Comparison of ENCODE assay signal across 12 mouse cellular contexts in genomic region chr2:3749504-3750024, GRCm38 (mm10).
DNase-seq lines count a peak whose midpoint lies in the region; ATAC-seq and TF ChIP-seq lines count a peak whose summit lies in the region.
"Had no signal": no experiment of that assay in that cellular context is flagged by ENCODE, and none has a peak within 500 bp of the region (broad histone marks: within the 10 kb centered on the region; RNA-seq: fewer than 3 reads in every experiment).

No protein-coding gene starts in this region.

- no peak overlapping the region for H3K9ac ChIP-seq in hindbrain, embryonic 12.5 days
- H3K9ac ChIP-seq in hindbrain, embryonic 14.5 days = no peak overlapping the region
- H3K9ac ChIP-seq in intestine, embryonic 16.5 days (ENCODE audit: low read depth, low read length) = 0 out of 2 replicates have a peak overlapping the region, but pooled peaks have one; percentile 27
- peak overlapping the region; percentile 31; the same call in 1 of the 2 replicates for H3K9ac ChIP-seq in stomach, postnatal 0 days (ENCODE audit: low read length)
- no peak overlapping the region for H3K9ac ChIP-seq in forebrain, postnatal 0 days
- H3K9ac ChIP-seq: liver, postnatal 0 days had no signal

- H3K4me3 ChIP-seq in hindbrain, embryonic 12.5 days = no peak overlapping the region
- H3K4me3 ChIP-seq in hindbrain, embryonic 14.5 days (replicated peaks; ENCODE audit: low read length) = no peak overlapping the region
- peak overlapping the region; percentile 28 for H3K4me3 ChIP-seq in intestine, embryonic 16.5 days (ENCODE audit: low read length)
- peak overlapping the region; percentile 22 for H3K4me3 ChIP-seq in stomach, postnatal 0 days (ENCODE audit: low read depth, low read length)
- H3K4me3 ChIP-seq in forebrain, postnatal 0 days (ENCODE audit: low read depth, low read length) = no peak overlapping the region

- no peak for TF ChIP-seq EP300 in stomach, postnatal 0 days (optimal IDR thresholded peaks at IDR 0.05)

- no peak overlapping the region for H3K4me2 ChIP-seq in hindbrain, embryonic 12.5 days (replicated peaks)
- H3K4me2 ChIP-seq in hindbrain, embryonic 14.5 days (replicated peaks) = no peak overlapping the region
- peak overlapping the region; percentile 43 for H3K4me2 ChIP-seq in intestine, embryonic 16.5 days (ENCODE audit: low read depth, low read length)
- peak overlapping the region; percentile 35 for H3K4me2 ChIP-seq in stomach, postnatal 0 days (replicated peaks; ENCODE audit: low read depth)
- H3K4me2 ChIP-seq in forebrain, postnatal 0 days (ENCODE audit: low read depth) = no peak overlapping the region

- no peaks in the 10 kb centered on the region for H3K9me3 ChIP-seq in hindbrain, embryonic 12.5 days (replicated peaks)
- H3K9me3 ChIP-seq in hindbrain, embryonic 14.5 days (ENCODE audit: control insufficient read depth, low read length) = no peaks in the 10 kb centered on the region
- H3K9me3 ChIP-seq in intestine, embryonic 16.5 days (ENCODE audit: control insufficient read depth, low read length) = no peaks in the 10 kb centered on the region
- no peaks in the 10 kb centered on the region for H3K9me3 ChIP-seq in stomach, postnatal 0 days (ENCODE audit: control insufficient read depth, low read length)
- no peaks in the 10 kb centered on the region for H3K9me3 ChIP-seq in forebrain, postnatal 0 days (ENCODE audit: low read length)
- H3K9me3 ChIP-seq: G1E had no signal

- TF ChIP-seq CTCF in stomach, postnatal 0 days (IDR thresholded peaks at IDR 0.05; ENCODE audit: low read depth) = no peak
- no peak for TF ChIP-seq CTCF in forebrain, postnatal 0 days (IDR thresholded peaks at IDR 0.05; ENCODE audit: low read depth)

- no peaks in the 10 kb centered on the region for H3K27me3 ChIP-seq in hindbrain, embryonic 12.5 days
- H3K27me3 ChIP-seq in hindbrain, embryonic 14.5 days (ENCODE audit: control insufficient read depth, insufficient read depth, low read length) = no peaks in the 10 kb centered on the region
- H3K27me3 ChIP-seq in intestine, embryonic 16.5 days (replicated peaks; ENCODE audit: control insufficient read depth, insufficient read depth, low read length) = no peaks in the 10 kb centered on the region
- H3K27me3 ChIP-seq in stomach, postnatal 0 days (ENCODE audit: control insufficient read depth, insufficient read depth, low read length) = no peaks in the 10 kb centered on the region
- no peaks in the 10 kb centered on the region for H3K27me3 ChIP-seq in forebrain, postnatal 0 days (ENCODE audit: insufficient read depth, low read length)

- intact Hi-C loops in heart, postnatal 36 days (cut with DNase I) = no loop called here

- H3K36me3 ChIP-seq in hindbrain, embryonic 12.5 days = no peaks in the 10 kb centered on the region
- H3K36me3 ChIP-seq in hindbrain, embryonic 14.5 days (replicated peaks; ENCODE audit: control insufficient read depth, insufficient read depth) = no peaks in the 10 kb centered on the region
- no peaks in the 10 kb centered on the region for H3K36me3 ChIP-seq in intestine, embryonic 16.5 days (ENCODE audit: control insufficient read depth, insufficient read depth, low read length)
- no peaks in the 10 kb centered on the region for H3K36me3 ChIP-seq in stomach, postnatal 0 days (ENCODE audit: control insufficient read depth, insufficient read depth, low read length)
- H3K36me3 ChIP-seq in forebrain, postnatal 0 days (ENCODE audit: insufficient read depth) = no peaks in the 10 kb centered on the region

- 67% methylated on average over 6 of the region's 6 CpGs for WGBS in hindbrain, embryonic 12.5 days
- WGBS in hindbrain, embryonic 14.5 days = 83% methylated on average over 6 of the region's 6 CpGs
- 50% methylated on average over 6 of the region's 6 CpGs for WGBS in intestine, embryonic 16.5 days
- WGBS in stomach, postnatal 0 days = 47% methylated on average over 6 of the region's 6 CpGs
- 73% methylated on average over 6 of the region's 6 CpGs for WGBS in forebrain, postnatal 0 days

- DNase-seq in hindbrain, embryonic 14.5 days (ENCODE audit: low spot score) = no peak
- DNase-seq in urinary bladder, postnatal 14 days (ENCODE audit: low spot score) = peak; percentile 38
- no peak for DNase-seq in urinary bladder, postnatal 25 days (ENCODE audit: low spot score)
- DNase-seq in stomach, postnatal 0 days (ENCODE audit: low spot score) = no peak
- no peak for DNase-seq in forebrain, postnatal 0 days
- DNase-seq in heart, postnatal 36 days = no peak
- DNase-seq: adrenal gland, adult 8-10 months; liver, postnatal 0 days; midbrain, embryonic 14.5 days had no signal

- H3K27ac ChIP-seq in hindbrain, embryonic 12.5 days = peak overlapping the region; percentile 30; the same call in 1 of the 2 replicates
- no peak overlapping the region for H3K27ac ChIP-seq in hindbrain, embryonic 14.5 days
- peak overlapping the region; percentile 69 for H3K27ac ChIP-seq in intestine, embryonic 16.5 days (ENCODE audit: low read length)
- H3K27ac ChIP-seq in stomach, postnatal 0 days (replicated peaks) = peak overlapping the region; percentile 88
- no peak overlapping the region for H3K27ac ChIP-seq in forebrain, postnatal 0 days (ENCODE audit: low read depth, low read length)

- no peak for ATAC-seq in hindbrain, embryonic 12.5 days (ENCODE audit: low FRiP score)
- no peak for ATAC-seq in hindbrain, embryonic 14.5 days (ENCODE audit: low FRiP score)
- no peak for ATAC-seq in intestine, embryonic 16.5 days
- ATAC-seq in stomach, postnatal 0 days (ENCODE audit: low FRiP score, low TSS enrichment) = peak; percentile 38; the same call in 1 of the 2 replicates
- no peak for ATAC-seq in forebrain, postnatal 0 days
- ATAC-seq: liver, postnatal 0 days had no signal

- H3K4me1 ChIP-seq in hindbrain, embryonic 12.5 days = peaks cover 29% of the 10 kb centered on the region
- peaks cover 13% of the 10 kb centered on the region; the same call in 1 of the 2 replicates for H3K4me1 ChIP-seq in hindbrain, embryonic 14.5 days (replicated peaks; ENCODE audit: control insufficient read depth, insufficient read depth, low read length)
- peaks cover 39% of the 10 kb centered on the region for H3K4me1 ChIP-seq in intestine, embryonic 16.5 days (ENCODE audit: control insufficient read depth, insufficient read depth, low read length)
- peaks cover 14% of the 10 kb centered on the region for H3K4me1 ChIP-seq in stomach, postnatal 0 days (replicated peaks; ENCODE audit: control insufficient read depth, insufficient read depth)
- H3K4me1 ChIP-seq in forebrain, postnatal 0 days (ENCODE audit: insufficient read depth) = 0 out of 2 replicates have a peak, but pooled peaks cover 5% of the 10 kb centered on the region

Comparison
In these comparisons a context has a peak if more than half of its experiments do, and no peak if none do; other contexts are left out.
1. H3K27ac ChIP-seq: peak in hindbrain, embryonic 12.5 days (single experiment), intestine, embryonic 16.5 days (single experiment) and stomach, postnatal 0 days (single experiment); none in hindbrain, embryonic 14.5 days (single experiment) and forebrain, postnatal 0 days (single experiment).
2. H3K4me2 ChIP-seq: peak in intestine, embryonic 16.5 days (single experiment) and stomach, postnatal 0 days (single experiment); none in hindbrain, embryonic 12.5 days (single experiment), hindbrain, embryonic 14.5 days (single experiment) and forebrain, postnatal 0 days (single experiment).
3. H3K4me3 ChIP-seq: peak in intestine, embryonic 16.5 days (single experiment) and stomach, postnatal 0 days (single experiment); none in hindbrain, embryonic 12.5 days (single experiment), hindbrain, embryonic 14.5 days (single experiment) and forebrain, postnatal 0 days (single experiment).
4. H3K9ac ChIP-seq: peak in intestine, embryonic 16.5 days (single experiment) and stomach, postnatal 0 days (single experiment); none in hindbrain, embryonic 12.5 days (single experiment), hindbrain, embryonic 14.5 days (single experiment) and forebrain, postnatal 0 days (single experiment).